Mouse (Mus musculus) neural tube, embryonic 11.5 days (tissue): Measurements from ENCODE around the gene Zfp787. TPM values are rescaled to one million over a fixed set of nuclear protein-coding genes. Genes with fewer than 3 reads are reported as not detected.
A peak's percentile ranks its signal among the peaks of the same experiment; 100 is the strongest.
"Not testable (repeated sequence)": the region's sequence is repeated elsewhere in the genome, so short reads cannot be mapped to it uniquely, and the experiment has no call there.

ENCODE experiments used
- ATAC-seq: fragments of 200-750 bp; cut with Nextera tagmentation; 2 replicates; pipeline ENCODE4 v1.8.0; 2017; ENCODE audit warnings: moderate number of reproducible peaks, mild to moderate bottlenecking, moderate TSS enrichment, moderate library complexity; ENCODE audit not compliant: insufficient read depth, low FRiP score, low TSS enrichment
- DNase-seq: peaks from one replicate; pipeline ENCODE4 v3.0.0-alpha.2; 2015; ENCODE audit warnings: low spot score
- H3K27ac ChIP-seq: fragments of 300-500 bp; sonication (generic); 2 replicates; pipeline ENCODE4 v1.5.1; 2014; ENCODE audit warnings: low read depth, mild to moderate bottlenecking, low read length
- H3K27me3 ChIP-seq: fragments of 300-500 bp; sonication (generic); 2 replicates; pipeline ENCODE4 v1.6.1; 2014; ENCODE audit warnings: mild to moderate bottlenecking, low read length, mixed read lengths; ENCODE audit not compliant: control insufficient read depth, insufficient read depth
- H3K36me3 ChIP-seq: fragments of 300-500 bp; sonication (generic); 2 replicates; pipeline ENCODE4 v1.6.1; 2014; ENCODE audit warnings: mild to moderate bottlenecking, low read length, moderate library complexity, mixed read lengths; ENCODE audit not compliant: control insufficient read depth, insufficient read depth
- H3K4me1 ChIP-seq: fragments of 300-500 bp; sonication (generic); 2 replicates; pipeline ENCODE4 v1.6.1; 2014; ENCODE audit warnings: low read length, mixed read lengths; ENCODE audit not compliant: control insufficient read depth, insufficient read depth
- H3K4me2 ChIP-seq: fragments of 300-500 bp; sonication (generic); 2 replicates; pipeline ENCODE4 v1.6.1; 2014; ENCODE audit warnings: low read depth, mild to moderate bottlenecking, moderate library complexity
- H3K4me3 ChIP-seq: fragments of 300-500 bp; sonication (generic); 2 replicates; pipeline ENCODE4 v1.5.1; 2014; ENCODE audit warnings: low read depth, low read length
- H3K9ac ChIP-seq: fragments of 300-500 bp; sonication (generic); 2 replicates; pipeline ENCODE4 v1.6.1; 2014; ENCODE audit warnings: mild to moderate bottlenecking, low read length
- H3K9me3 ChIP-seq: fragments of 300-500 bp; sonication (generic); 2 replicates; pipeline ENCODE4 v1.6.1; 2016; ENCODE audit warnings: low read length; ENCODE audit not compliant: control insufficient read depth
- WGBS: fragments of 180-500 bp; shearing (Covaris S2); extraction: QIAGEN DNeasy Blood & Tissue Kit; methylation state at CpG from one replicate; pipeline ENCODE4 v1.1.7; 2014; 5-methylcytosine and 5-hydroxymethylcytosine counted together
- polyA plus RNA-seq: library from polyadenylated mRNA; unstranded; fragments of >200 nt; fragmentation: Nextera tagmentation; extraction: Ambion mirVana; gene quantifications from 2 replicates; pipeline ENCODE4 v1.2.1, GENCODE M21; 2014

Zfp787 gene
- polyA plus RNA-seq, 1 experiment from 2014 or later, result 12.5 TPM

DNA sequence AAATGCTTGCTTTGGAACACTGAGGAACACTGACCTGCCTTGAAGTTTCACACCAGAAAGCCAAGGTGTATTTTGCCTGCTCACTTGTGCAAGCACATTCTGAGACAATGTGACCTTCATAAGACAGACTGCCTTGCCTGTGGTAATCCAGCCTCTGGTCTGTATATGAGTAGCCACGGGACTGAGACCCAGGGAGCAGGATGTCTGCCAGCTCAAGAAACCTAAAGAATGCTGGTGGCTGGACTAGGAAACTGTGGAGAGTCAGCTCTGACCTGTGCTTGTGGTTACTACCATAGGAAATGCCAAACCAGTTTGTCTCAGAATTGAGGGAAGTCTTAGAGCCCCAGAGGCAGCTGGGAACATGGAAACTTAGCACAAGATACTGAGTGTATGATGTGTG, 29.6 kb upstream of the Zfp787 start:
- H3K9me3 ChIP-seq, result no peaks in the 10 kb centered on the region; the same call in 1 of the 2 replicates
- no peaks in the 10 kb centered on the region for H3K27me3 ChIP-seq
- DNase-seq, result no peak
- no peak overlapping the region for H3K4me2 ChIP-seq
- no peaks in the 10 kb centered on the region for H3K4me1 ChIP-seq
- ATAC-seq, result no peak
- H3K9ac ChIP-seq, result no peak overlapping the region
- H3K4me3 ChIP-seq, result no peak overlapping the region
- no peak overlapping the region for H3K27ac ChIP-seq
- WGBS, result 93% methylated on average over 1 of the region's 1 CpGs
- H3K36me3 ChIP-seq, result peaks cover 18% of the 10 kb centered on the region

DNA sequence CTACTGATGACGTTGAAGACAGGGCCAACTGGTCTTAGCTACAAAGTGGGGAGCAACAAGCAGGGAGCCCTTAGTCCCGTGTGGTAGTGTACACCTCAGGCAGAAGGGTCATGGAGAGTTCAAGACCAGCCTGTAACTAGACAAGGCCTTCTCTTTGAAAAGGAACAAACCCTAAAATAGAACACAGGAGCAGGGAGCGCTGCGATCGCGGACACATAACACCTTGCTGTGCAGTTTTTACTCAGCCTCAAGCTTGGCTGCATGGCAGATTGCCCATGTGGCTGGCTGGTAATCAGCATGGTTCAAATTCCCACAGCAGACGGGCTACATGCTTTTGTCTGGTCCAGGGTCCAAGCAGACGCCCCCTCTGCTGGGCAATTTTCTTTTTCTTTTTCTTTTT, 28.7 kb upstream of the Zfp787 start:
- Histone ChIP-seq H3K4me2 (no peak overlapping the region), H3K9me3 (no peaks in the 10 kb centered on the region; the same call in 1 of the 2 replicates), H3K36me3 (peaks cover 16% of the 10 kb centered on the region), H3K27me3 (no peaks in the 10 kb centered on the region), H3K27ac (no peak overlapping the region), H3K9ac (no peak overlapping the region), H3K4me1 (no peaks in the 10 kb centered on the region), H3K4me3 (no peak overlapping the region)
- WGBS, result 92% methylated on average over 8 of the region's 8 CpGs
- ATAC-seq (no peak), DNase-seq (no peak)

DNA sequence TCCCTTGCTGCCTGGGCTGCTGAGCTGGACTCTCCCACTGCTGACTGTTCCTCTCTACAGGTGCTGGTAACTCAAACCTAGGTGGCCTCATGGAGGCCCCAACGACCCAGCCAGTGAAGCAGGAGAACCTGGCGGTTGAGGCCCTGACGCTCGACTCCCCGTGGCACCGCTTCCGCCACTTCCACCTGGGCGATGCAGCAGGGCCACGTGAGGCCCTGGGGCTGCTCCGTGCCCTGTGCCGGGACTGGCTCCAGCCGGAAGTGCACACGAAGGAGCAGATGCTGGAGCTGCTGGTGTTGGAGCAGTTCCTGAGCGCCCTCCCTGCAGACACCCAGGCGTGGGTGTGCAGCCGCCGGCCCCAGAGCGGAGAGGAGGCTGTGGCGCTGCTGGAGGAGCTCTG, 28.0 kb upstream of the Zfp787 start:
- H3K9ac ChIP-seq, result no peak overlapping the region
- H3K36me3 ChIP-seq, result peaks cover 10% of the 10 kb centered on the region
- 94% methylated on average over 19 of the region's 19 CpGs for WGBS
- no peak for DNase-seq
- H3K4me3 ChIP-seq, result no peak overlapping the region
- H3K4me1 ChIP-seq, result no peaks in the 10 kb centered on the region
- ATAC-seq, result no peak
- no peak overlapping the region for H3K27ac ChIP-seq
- no peaks in the 10 kb centered on the region for H3K27me3 ChIP-seq
- H3K4me2 ChIP-seq, result no peak overlapping the region
- no peaks in the 10 kb centered on the region; the same call in 1 of the 2 replicates for H3K9me3 ChIP-seq

DNA sequence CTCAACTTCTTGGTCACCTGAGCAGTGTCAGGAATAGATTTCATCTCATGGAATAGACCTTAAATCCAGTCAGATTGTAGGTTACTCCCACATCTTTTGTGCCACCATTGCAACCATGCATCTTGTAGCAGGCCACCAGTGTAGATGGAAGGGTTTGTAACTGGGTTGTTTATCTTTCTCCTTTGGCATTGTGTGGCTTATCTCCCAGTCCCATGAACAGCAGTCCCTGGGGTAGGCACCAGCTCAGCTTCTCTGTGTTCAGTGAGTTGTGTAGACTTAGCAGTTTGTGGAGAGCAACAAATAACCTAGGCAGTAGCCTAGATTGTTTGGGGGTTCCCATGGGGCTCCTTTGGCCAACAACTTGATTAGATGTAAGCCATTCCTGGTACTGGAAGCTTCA, 27.1 kb upstream of the Zfp787 start:
- Histone ChIP-seq H3K4me3 (no peak overlapping the region), H3K9me3 (no peaks in the 10 kb centered on the region; the same call in 1 of the 2 replicates), H3K4me1 (no peaks in the 10 kb centered on the region), H3K27me3 (no peaks in the 10 kb centered on the region), H3K27ac (no peak overlapping the region), H3K4me2 (no peak overlapping the region), H3K9ac (no peak overlapping the region), H3K36me3 (peaks cover 10% of the 10 kb centered on the region)
- ATAC-seq (no peak), DNase-seq (no peak)

DNA sequence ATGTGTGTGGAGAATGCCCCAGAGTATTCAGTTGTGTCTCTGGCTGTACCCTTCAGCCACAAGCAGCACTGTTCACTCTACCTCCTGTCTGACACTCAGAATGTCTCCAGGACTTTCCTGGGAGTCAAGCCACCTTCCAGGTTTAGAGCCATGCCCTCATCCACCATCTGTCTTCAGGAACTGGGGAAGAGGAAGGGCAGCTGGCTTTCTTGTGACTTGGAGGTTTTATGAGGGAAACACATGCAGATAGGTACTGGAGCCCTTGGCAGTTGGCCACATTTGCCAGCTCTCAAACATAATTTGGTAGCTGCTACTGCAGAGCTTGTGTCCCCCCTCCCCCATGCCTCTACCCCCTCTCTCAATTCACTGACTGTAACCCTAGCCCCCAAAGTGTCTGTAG, 23.2 kb upstream of the Zfp787 start:
- Histone ChIP-seq H3K4me2 (no peak overlapping the region), H3K9me3 (no peaks in the 10 kb centered on the region), H3K27me3 (no peaks in the 10 kb centered on the region), H3K4me1 (no peaks in the 10 kb centered on the region), H3K4me3 (no peak overlapping the region), H3K9ac (no peak overlapping the region), H3K27ac (no peak overlapping the region), H3K36me3 (peaks cover 2% of the 10 kb centered on the region)
- ATAC-seq, result no peak
- DNase-seq, result no peak

DNA sequence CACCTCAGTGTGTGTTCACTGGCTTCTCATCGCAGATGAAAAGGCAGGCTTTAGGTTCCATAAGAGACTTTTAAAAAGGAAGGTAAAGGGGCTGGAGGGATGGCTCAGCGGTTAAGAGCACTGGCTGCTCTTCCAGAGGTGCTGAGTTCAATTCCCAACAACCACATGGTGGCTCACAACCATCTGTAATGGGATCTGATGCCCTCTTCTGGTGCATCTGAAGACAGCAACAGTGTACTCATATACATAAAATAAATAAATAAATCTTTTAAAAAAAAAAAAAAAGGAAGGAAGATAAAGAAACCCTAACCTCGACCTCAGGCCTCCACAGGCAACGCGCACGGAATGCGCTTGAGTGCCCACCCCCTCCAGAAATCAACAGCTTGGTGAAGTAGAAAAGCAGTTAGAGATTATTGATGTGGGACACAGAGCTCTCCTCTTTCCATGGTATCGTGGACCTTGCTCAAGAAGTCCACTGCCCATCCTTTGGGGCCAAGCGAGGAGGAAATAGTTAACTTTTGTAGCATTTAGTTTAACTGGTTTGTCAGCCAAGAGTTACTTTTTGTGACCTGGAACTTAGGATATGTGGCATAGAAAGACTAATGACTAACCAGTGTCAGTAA, 18.7 kb upstream of the Zfp787 start:
- not testable (repeated sequence) for H3K27ac ChIP-seq, H3K4me3 ChIP-seq, H3K4me2 ChIP-seq, H3K4me1 ChIP-seq, H3K36me3 ChIP-seq, H3K27me3 ChIP-seq, H3K9me3 ChIP-seq, ATAC-seq, DNase-seq, H3K9ac ChIP-seq
- WGBS, result 92% methylated on average over 9 of the region's 9 CpGs

DNA sequence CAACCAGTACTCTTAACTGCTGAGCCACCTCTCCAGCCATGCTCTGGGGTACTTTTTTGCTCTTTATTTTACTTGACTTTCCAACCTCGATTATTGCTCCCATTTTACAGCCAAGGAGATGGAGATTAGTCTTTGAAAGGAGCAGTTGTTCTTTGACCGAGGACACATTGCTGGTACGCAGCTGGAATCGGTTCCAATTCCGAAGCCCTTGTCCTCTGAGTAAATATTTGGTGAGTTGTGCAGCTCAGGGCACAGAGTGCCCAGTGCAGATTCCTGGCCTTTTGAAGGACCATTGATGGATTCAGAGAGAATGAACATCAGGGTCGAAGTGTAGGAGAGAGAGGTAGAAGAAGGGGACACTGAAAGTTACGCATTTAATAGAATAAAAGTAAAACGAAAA, 18.1 kb upstream of the Zfp787 start:
- Histone ChIP-seq H3K4me3 (no peak overlapping the region), H3K9me3 (no peaks in the 10 kb centered on the region), H3K36me3 (no peaks in the 10 kb centered on the region; the same call in 1 of the 2 replicates), H3K27me3 (no peaks in the 10 kb centered on the region), H3K4me2 (no peak overlapping the region), H3K9ac (no peak overlapping the region), H3K27ac (no peak overlapping the region), H3K4me1 (peaks cover 3% of the 10 kb centered on the region; the same call in 1 of the 2 replicates)
- WGBS, result 93% methylated on average over 8 of the region's 8 CpGs
- DNase-seq (no peak), ATAC-seq (no peak)

DNA sequence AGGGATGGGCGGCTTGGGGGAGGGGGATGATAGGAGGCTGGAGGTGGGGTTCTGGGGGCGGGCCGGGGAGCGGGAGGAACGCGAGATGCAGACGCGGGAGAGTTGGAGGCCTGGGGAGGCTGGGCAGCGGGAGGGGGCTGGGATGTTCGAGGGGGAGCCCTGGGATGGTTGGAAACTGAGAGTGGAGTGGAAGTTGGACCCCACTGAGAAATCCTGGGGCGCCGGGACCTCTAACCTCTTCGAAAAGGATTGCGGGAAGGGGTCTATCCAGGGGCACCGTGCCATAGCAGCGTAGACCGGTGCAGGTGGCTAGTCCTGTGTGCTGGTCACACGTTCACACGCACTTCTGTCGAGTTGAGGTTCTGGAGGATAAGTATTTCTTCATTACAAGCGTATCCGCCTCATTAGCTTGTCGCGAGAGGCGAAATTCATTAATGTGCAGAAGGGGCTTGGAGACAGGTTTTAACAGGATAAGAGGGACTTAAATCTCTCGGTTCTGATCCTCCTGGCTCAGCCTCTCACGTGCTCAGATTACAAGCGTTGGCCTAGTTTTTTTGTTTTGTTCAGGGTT, 17.0 kb upstream of the Zfp787 start:
- Histone ChIP-seq H3K9me3 (no peaks in the 10 kb centered on the region), H3K27ac (no peak overlapping the region), H3K4me1 (peaks cover 3% of the 10 kb centered on the region; the same call in 1 of the 2 replicates), H3K4me3 (peak overlapping the region; percentile 72), H3K4me2 (peak overlapping the region; percentile 76), H3K36me3 (no peaks in the 10 kb centered on the region; the same call in 1 of the 2 replicates), H3K9ac (peak overlapping the region; percentile 71), H3K27me3 (no peaks in the 10 kb centered on the region)
- under 1% methylated on average over 26 of the region's 28 CpGs for WGBS
- DNase-seq (no peak), ATAC-seq (peak; percentile 49)

DNA sequence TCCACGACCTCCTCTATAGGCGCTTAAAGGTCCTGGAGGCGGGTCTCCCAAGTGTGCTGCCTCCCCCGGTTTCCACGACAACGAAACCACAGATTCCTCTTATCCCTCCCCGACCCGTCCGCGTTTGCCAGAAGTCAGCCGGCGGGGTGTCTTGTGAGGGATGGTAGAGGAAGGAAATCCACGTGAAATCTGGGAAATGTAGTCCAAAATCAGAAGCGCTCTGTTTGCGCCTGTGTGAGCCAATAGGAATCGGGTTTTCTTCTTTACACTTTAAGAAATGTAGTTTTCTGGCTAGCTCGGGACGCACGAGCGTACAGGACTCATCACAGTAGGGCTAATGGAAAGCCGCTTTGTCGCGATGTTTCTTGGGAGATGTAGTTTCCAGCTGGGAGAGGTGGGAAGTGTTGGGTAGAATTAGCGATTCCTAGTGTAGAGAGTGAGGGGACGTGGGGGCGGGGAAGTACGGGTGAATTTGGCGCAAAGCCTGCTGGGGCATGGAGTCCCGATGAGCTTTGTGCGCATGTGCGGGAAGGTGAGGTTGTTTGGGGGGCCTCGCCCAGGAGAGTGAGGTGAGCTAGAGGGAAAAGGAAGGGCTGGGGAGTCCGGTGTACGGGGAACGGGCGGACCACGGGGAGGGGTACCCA, 16.3 kb upstream of the Zfp787 start, which contains the start of gene Zfp444:
Gene Zfp444 (plus strand): TSS at position 221 of the 644 bp plus-strand sequence.
- Histone ChIP-seq H3K4me2 (peak within 1 kb of the TSS; percentile 80), H3K4me3 (peak within 1 kb of the TSS; percentile 72), H3K9me3 (no peaks in the 10 kb centered on the region), H3K9ac (peak within 1 kb of the TSS; percentile 71), H3K27ac (peak within 1 kb of the TSS; percentile 69), H3K36me3 (no peaks in the 10 kb centered on the region; the same call in 1 of the 2 replicates), H3K27me3 (no peaks in the 10 kb centered on the region), H3K4me1 (peaks cover 3% of the 10 kb centered on the region; the same call in 1 of the 2 replicates)
- DNase-seq (peak; percentile 96), ATAC-seq (peak; percentile 97)
- under 1% methylated on average over 34 of the region's 37 CpGs for WGBS
